Mouse (Mus musculus): ENCODE measurements around the gene Scn8a.

DNA sequence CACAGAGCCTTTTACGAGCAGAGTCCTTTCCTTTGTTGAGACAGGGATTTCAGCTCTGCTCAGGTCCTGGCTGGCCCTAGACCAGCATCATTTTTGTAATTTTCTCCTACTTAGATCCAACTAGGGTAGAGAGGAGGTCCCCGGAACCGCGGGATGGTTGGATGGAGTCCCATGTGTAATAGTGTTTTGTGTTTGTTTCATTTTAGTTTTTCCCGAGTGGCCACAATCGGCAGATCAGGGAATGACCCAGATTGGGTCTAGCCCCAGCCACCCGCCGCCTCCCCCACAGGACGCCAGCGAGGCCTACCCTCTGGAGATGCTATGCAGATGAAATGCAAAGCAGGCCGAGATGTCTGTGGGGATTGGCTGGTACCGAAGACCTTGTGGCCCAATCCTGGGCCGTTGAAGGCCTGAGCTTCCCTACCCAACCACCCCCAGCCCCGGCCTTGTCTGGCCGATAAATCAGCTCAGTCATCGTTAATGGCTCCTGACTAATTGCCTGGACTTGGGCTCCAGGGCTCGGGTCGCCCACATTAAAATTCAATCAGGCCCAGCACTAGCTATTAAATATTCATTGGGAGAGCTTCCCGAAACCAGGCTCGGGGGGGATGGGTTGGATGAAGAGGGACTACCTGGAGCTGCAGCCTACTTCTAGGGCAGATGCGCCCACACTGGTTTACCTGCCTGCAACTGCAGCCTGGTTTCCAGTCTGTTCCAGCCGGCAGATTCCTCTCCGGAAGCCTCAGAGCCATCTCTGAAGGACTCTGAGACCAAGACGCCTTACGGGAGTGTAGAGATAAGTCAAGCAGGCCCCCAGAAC is 223.4 kb downstream of the Scn8a start:
- TF ChIP-seq CTCF (IDR thresholded peaks at IDR 0.05) (no peak), POLR2A (IDR thresholded peaks at IDR 0.05; ENCODE audit: insufficient read depth, low read depth, low read length) (no peak)

Measured in heart, adult 2 months (tissue).